Mouse (Mus musculus): ENCODE data around the gene Large1.

- no peak for TF ChIP-seq POLR2A (IDR thresholded peaks at IDR 0.05; ENCODE audit: borderline replicate concordance, extremely low read depth, low read depth, low read length)
- TF ChIP-seq CTCF (IDR thresholded peaks at IDR 0.05; ENCODE audit: insufficient read depth, low read length) = no peak
Observed at GRCm38 (mm10) chr8:73273150-73273549, 80.2 kb downstream of the Large1 start.
